Mouse (Mus musculus) gastrocnemius, postnatal 10 days (tissue): ENCODE measurements around the gene 2810408A11Rik. TPM values are rescaled to one million over a fixed set of nuclear protein-coding genes. Genes with fewer than 3 reads are reported as not detected.

Experiments
- DNase-seq: peaks from one replicate; pipeline ENCODE4 v3.0.0; 2021; ENCODE audit warnings: mixed read lengths
- total RNA-seq, 2 experiments: library from RNA; stranded (reverse); gene quantifications; 2 replicates each; pipeline ENCODE4 v1.2.3; 2021

The 2810408A11Rik gene
- total RNA-seq, 2 experiments from 2014 or later, result 1.8 to 2.4 TPM

DNA sequence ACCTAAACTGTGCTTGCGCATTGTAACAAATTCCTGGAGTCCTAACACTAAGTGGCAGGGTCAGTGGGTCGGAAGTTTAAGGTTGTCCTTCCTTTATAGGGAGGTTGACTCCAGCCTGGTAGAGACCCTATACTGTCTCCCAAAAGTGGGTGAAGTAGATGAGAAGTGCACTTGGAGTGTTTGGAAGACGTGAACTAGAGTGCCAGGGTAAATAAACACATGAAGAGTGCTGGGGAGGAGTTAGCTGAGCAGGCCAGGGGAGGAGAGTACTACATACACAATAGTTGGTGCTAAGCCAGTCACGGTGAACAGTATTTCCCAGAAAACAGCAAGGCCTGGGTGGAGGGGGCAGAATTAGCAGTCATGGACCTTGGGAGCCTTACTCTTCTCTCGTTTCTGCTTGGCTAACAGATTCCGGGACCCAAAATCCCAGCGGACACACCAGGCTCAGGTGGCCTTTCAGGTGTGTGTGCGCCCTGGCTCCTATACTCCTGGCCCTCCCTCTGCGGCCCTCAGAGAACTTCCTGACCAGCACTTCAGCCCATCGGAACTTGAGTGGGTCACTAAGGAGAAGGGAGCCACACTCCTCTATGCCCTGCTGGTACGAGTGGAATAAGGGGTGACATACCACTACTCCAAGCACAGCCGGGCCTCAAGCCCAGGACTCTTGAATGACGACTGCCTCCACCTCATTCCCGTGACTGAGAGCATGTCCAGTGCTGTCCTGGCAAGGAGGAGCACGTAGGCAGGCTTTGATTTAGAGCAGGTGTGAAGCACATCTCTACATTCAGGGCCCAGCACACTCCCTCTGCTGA, 12.1 kb upstream of the 2810408A11Rik start:
- no peak for DNase-seq

GRCm38 (mm10) chr11:69911701-69912100, 10.9 kb upstream of the 2810408A11Rik start:
- no peak for DNase-seq

DNA sequence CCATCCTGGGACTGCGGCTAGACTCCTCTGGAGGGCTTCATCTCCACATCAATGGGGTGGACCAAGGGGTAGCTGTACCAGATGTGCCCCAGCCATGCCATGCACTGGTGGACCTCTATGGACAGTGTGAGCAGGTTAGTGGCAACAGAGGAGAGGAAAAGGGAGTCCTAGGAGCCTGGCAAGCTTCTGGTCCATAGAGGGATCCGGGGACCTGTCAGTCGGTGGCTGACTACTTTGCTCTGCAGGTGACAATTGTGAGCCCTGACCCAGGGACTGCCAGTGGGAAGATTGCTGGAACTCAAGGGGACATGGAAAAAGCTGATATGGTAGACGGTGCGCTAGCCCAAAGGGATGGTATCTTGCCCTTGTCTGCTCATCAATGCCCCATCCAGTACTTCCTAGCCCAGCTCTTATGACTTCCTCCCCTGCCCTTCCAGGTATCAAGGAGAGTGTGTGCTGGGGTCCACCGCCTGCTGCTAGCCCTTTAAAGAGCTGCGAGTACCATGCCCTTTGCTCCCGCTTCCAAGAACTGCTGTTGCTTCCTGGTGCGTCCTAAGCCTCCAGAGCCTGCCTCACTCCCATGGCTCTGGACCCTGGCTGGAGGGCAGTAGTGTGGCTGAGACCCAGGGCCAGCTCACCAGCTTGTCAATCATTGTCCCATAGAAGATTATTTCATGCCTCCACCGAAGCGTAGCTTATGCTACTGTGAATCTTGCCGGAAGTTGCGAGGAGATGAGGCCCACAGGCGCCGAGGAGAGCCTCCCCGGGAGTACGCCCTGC, 10.2 kb upstream of the 2810408A11Rik start:
- DNase-seq, result no peak

GRCm38 (mm10) chr11:69910177-69910576, 9.4 kb upstream of the 2810408A11Rik start:
- DNase-seq, result no peak

GRCm38 (mm10) chr11:69909174-69909573, 8.4 kb upstream of the 2810408A11Rik start:
- no peak for DNase-seq

GRCm38 (mm10) chr11:69908645-69909044, 7.9 kb upstream of the 2810408A11Rik start:
- no peak for DNase-seq

- DNase-seq, result no peak
Measured at GRCm38 (mm10) chr11:69904311-69904710, 3.5 kb upstream of the 2810408A11Rik start.

DNA sequence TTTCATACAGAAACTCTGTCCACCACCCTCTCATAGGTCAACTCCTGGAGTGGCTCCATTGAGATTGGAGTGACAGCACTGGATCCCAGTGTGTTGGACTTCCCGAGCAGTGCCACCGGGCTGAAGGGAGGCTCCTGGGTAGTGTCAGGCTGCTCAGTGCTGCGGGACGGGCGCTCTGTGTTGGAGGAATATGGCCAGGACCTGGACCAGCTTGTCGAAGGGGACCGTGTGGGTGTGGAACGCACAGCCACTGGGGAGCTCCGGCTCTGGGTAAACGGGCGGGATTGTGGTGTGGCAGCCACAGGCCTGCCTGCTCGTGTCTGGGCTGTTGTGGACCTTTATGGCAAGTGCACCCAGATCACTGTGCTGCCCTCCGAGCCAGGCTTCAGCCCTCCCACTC, 2.2 kb upstream of the 2810408A11Rik start:
- peak; percentile 8 for DNase-seq

GRCm38 (mm10) chr11:69901993-69902392, 1.2 kb upstream of the 2810408A11Rik start:
- DNase-seq, result no peak

- peak; percentile 90 for DNase-seq
Measured at GRCm38 (mm10) chr11:69901406-69901846, 639 bp upstream of the 2810408A11Rik start.

DNA sequence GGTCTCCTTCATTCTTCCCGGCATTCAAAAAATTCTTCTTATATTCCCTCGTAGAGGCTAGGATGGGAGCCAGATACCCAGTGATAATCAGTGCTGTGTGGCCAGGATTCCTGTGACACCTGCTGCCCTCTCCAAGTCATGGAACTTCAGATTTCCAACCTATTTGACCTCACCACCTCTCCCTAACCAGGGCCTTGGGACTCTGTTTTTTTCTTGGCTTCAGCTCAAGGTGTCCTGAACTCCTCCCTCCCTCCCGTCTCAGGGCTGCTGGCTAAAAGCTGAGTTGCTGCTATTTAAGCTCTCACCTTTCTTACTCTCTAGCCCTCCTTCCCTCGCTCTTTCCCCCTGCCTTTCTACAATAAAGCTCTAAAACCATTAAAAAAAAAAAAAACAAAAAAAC, 917 bp downstream of the 2810408A11Rik start:
- DNase-seq, result no peak

GRCm38 (mm10) chr11:69895291-69895690, 5.5 kb downstream of the 2810408A11Rik start, which contains the start of gene Acap1:
Gene Acap1 (minus strand): TSS chr11:69895539.
- no peak for DNase-seq

DNA sequence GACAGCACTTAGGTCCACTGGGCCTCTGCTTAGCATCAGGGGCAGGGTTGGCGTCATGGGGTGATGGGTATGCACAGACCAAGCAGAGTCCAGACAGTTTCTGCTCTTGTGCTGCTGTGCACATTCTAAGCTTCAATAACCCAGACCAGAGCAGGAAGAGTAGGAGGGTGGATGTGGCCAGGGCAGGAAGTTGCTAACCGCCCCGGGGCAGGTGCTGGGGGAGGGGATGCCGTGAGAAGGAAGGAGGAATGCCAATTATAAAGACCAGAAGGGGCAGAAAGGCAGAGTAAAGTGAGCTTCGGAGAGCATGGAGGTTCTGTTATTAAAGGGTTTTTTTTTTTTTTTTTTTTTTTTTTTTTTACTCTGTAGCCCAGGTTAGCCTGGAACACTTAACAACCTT, 6.1 kb downstream of the 2810408A11Rik start:
- DNase-seq, result no peak

GRCm38 (mm10) chr11:69891482-69891881, 9.3 kb downstream of the 2810408A11Rik start:
- no peak for DNase-seq

DNA sequence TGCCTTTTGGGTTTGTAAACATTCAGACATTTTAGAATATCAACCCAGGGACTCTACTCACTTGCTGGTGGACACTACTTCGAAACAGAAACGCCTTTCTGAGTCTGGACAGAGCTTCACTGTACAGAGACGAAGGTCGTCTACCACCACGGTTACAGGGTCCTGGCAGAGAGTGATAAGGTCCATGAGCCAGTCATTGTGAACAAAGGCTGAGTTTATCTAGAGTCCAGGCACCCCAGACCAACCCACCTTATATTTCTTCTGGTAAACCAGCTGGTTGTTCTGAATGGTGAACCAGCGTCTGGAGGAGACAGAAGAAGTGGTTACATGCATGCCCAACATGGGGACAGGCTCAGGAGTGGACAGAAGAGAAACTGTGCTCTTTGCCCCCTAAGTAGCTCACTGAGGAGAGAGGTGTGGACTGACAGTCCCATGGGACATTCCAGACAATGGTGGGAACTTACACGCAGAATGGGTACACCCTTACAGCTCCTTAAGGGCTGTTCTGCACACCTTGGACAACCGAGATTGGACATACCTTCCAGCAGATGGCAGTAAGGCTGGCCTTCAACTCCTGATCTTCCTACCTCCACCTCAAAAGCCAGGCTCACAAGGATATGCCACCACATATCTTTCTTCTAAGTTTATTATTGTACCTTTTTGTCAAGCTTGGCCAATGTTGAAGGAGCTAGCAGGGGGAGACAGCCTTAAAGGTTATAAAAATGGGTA, 13.7 kb downstream of the 2810408A11Rik start:
- DNase-seq, result no peak

GRCm38 (mm10) chr11:69884663-69885062, 16.1 kb downstream of the 2810408A11Rik start:
- DNase-seq, result no peak

DNA sequence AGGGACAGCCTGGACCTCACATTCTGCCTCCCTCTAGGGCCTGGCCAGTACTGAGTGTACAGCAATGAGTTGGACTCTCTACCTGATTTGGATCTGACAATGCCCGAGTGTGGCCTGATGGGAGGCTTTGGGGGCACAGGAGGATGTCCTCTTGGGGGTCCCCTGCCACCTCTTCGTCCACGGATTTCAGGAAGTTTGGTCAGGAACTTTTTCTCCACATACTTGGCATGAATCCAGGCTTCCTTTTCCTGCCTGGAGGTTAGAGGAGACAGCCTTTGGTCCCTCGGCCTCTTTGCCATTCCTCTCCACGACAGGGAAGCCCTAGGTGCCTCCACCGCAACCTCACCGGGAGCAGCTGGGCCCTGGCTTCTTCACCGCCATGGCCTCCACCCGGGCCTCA, 16.5 kb downstream of the 2810408A11Rik start:
- DNase-seq, result no peak

- DNase-seq, result no peak
Measured at GRCm38 (mm10) chr11:69883527-69884151, 17.1 kb downstream of the 2810408A11Rik start.

- no peak for DNase-seq
Measured at GRCm38 (mm10) chr11:69883066-69883465, 17.7 kb downstream of the 2810408A11Rik start.

GRCm38 (mm10) chr11:69881787-69882670, 18.8 kb downstream of the 2810408A11Rik start:
- no peak for DNase-seq
